Mouse (Mus musculus) midbrain, embryonic 16.5 days (tissue): ENCODE data around the gene Gal3st4. TPM values are rescaled to one million over a fixed set of nuclear protein-coding genes. Genes with fewer than 3 reads are reported as not detected.

Experiments used
- ATAC-seq: fragments of 200-750 bp; cut with Nextera tagmentation; 2 replicates; pipeline ENCODE4 v1.8.0; 2017; ENCODE audit warnings: moderate TSS enrichment
- H3K27ac ChIP-seq: fragments of 300-500 bp; sonication (generic); 2 replicates; pipeline ENCODE4 v1.5.1; 2014; ENCODE audit warnings: mild to moderate bottlenecking, low read length, mixed read lengths
- H3K27me3 ChIP-seq: fragments of 300-500 bp; sonication (generic); 2 replicates; pipeline ENCODE4 v1.6.1; 2014; ENCODE audit warnings: low read depth, low read length, mixed read lengths; ENCODE audit not compliant: control insufficient read depth, insufficient read depth
- H3K36me3 ChIP-seq: fragments of 300-500 bp; sonication (generic); 2 replicates; pipeline ENCODE4 v1.6.1; 2014; ENCODE audit warnings: mild to moderate bottlenecking, low read length, moderate library complexity, mixed read lengths; ENCODE audit not compliant: control insufficient read depth, insufficient read depth
- H3K4me1 ChIP-seq: fragments of 300-500 bp; sonication (generic); 2 replicates; pipeline ENCODE4 v1.6.1; 2014; ENCODE audit warnings: mild to moderate bottlenecking, low read length, mixed read lengths; ENCODE audit not compliant: control insufficient read depth, insufficient read depth
- H3K4me2 ChIP-seq: fragments of 300-500 bp; sonication (generic); 2 replicates; pipeline ENCODE4 v1.6.1; 2014; ENCODE audit warnings: mild to moderate bottlenecking, low read length, mixed read lengths
- H3K4me3 ChIP-seq: fragments of 300-500 bp; sonication (generic); 2 replicates; pipeline ENCODE4 v1.5.1; 2014; ENCODE audit warnings: low read depth, mild to moderate bottlenecking, low read length, moderate library complexity, mixed read lengths
- H3K9ac ChIP-seq: fragments of 300-500 bp; sonication (generic); 2 replicates; pipeline ENCODE4 v1.6.1; 2014; ENCODE audit warnings: low read depth, low read length, mixed read lengths
- H3K9me3 ChIP-seq: fragments of 300-500 bp; sonication (generic); replicated peaks from 2 replicates; pipeline ENCODE4 v1.6.1; 2014; ENCODE audit warnings: mild to moderate bottlenecking, low read length, mixed read lengths; ENCODE audit not compliant: control insufficient read depth, poor library complexity, severe bottlenecking
- WGBS: fragments of 180-500 bp; shearing (Covaris S2); extraction: QIAGEN DNeasy Blood & Tissue Kit; methylation state at CpG from one replicate; pipeline ENCODE4 v1.1.7; 2014; 5-methylcytosine and 5-hydroxymethylcytosine counted together
- polyA plus RNA-seq: library from polyadenylated mRNA; unstranded; fragments of >200 nt; fragmentation: Nextera tagmentation; extraction: Ambion mirVana; gene quantifications from 2 replicates; pipeline ENCODE4 v1.2.1, GENCODE M21; 2015

The Gal3st4 gene
- polyA plus RNA-seq: 1.8 and 2.3 TPM in 2 replicates

- Histone ChIP-seq H3K4me2 (peak within 1 kb of the TSS; percentile 1; the same call in 1 of the 2 replicates), H3K9me3 (no peaks in the 10 kb centered on the region), H3K4me3 (no peak within 1 kb of the TSS), H3K27me3 (no peaks in the 10 kb centered on the region), H3K36me3 (peaks cover 5% of the 10 kb centered on the region), H3K4me1 (peaks cover 33% of the 10 kb centered on the region), H3K9ac (no peak within 1 kb of the TSS), H3K27ac (no peak within 1 kb of the TSS)
- ATAC-seq: no peak
- WGBS: under 1% methylated on average over 12 of the region's 12 CpGs
These were observed at the start of gene Gal3st4 for GRCm38 (mm10) chr5:138272409-138272923. Gal3st4 (minus strand) TSS chr5:138272840.

GRCm38 (mm10) chr5:138312795-138313194 lies 40.2 kb upstream of the Gal3st4 start:
- no peak overlapping the region for H3K4me3 ChIP-seq
- H3K9me3 ChIP-seq: no peaks in the 10 kb centered on the region
- no peak overlapping the region for H3K4me2 ChIP-seq
- ATAC-seq: no peak
- no peak overlapping the region for H3K9ac ChIP-seq
- 0 out of 2 replicates have a peak, but pooled peaks cover 4% of the 10 kb centered on the region for H3K36me3 ChIP-seq
- H3K27ac ChIP-seq: no peak overlapping the region
- 92% methylated on average over 3 of the region's 3 CpGs for WGBS
- no peaks in the 10 kb centered on the region for H3K27me3 ChIP-seq
- H3K4me1 ChIP-seq: no peaks in the 10 kb centered on the region

- Histone ChIP-seq H3K27me3 (no peaks in the 10 kb centered on the region), H3K4me1 (no peaks in the 10 kb centered on the region), H3K27ac (no peak overlapping the region), H3K4me2 (no peak overlapping the region), H3K9me3 (no peaks in the 10 kb centered on the region), H3K9ac (no peak overlapping the region), H3K36me3 (peaks cover 4% of the 10 kb centered on the region; the same call in 1 of the 2 replicates), H3K4me3 (no peak overlapping the region)
- 86% methylated on average over 2 of the region's 2 CpGs for WGBS
- ATAC-seq: no peak
These were observed 27.0 kb upstream of the Gal3st4 start for GRCm38 (mm10) chr5:138299613-138300012.

- Histone ChIP-seq H3K4me1 (no peaks in the 10 kb centered on the region), H3K9ac (no peak overlapping the region), H3K4me3 (no peak overlapping the region), H3K36me3 (peaks cover 2% of the 10 kb centered on the region; the same call in 1 of the 2 replicates), H3K4me2 (no peak overlapping the region), H3K27me3 (no peaks in the 10 kb centered on the region), H3K27ac (no peak overlapping the region), H3K9me3 (no peaks in the 10 kb centered on the region)
- no peak for ATAC-seq
These were observed 21.5 kb upstream of the Gal3st4 start for GRCm38 (mm10) chr5:138294158-138294557.

GRCm38 (mm10) chr5:138291638-138292037 lies 19.0 kb upstream of the Gal3st4 start:
- Histone ChIP-seq H3K9me3 (no peaks in the 10 kb centered on the region), H3K27ac (no peak overlapping the region), H3K4me1 (no peaks in the 10 kb centered on the region), H3K36me3 (no peaks in the 10 kb centered on the region), H3K4me2 (no peak overlapping the region), H3K27me3 (no peaks in the 10 kb centered on the region), H3K9ac (no peak overlapping the region), H3K4me3 (no peak overlapping the region)
- ATAC-seq: no peak
- WGBS: 89% methylated on average over 1 of the region's 1 CpGs

- no peaks in the 10 kb centered on the region for H3K9me3 ChIP-seq
- H3K9ac ChIP-seq: no peak overlapping the region
- ATAC-seq: no peak
- H3K27ac ChIP-seq: no peak overlapping the region
- H3K36me3 ChIP-seq: no peaks in the 10 kb centered on the region
- 80% methylated on average over 3 of the region's 3 CpGs for WGBS
- H3K4me2 ChIP-seq: no peak overlapping the region
- H3K4me1 ChIP-seq: no peaks in the 10 kb centered on the region
- H3K27me3 ChIP-seq: no peaks in the 10 kb centered on the region
- H3K4me3 ChIP-seq: no peak overlapping the region
These were observed 15.2 kb upstream of the Gal3st4 start for GRCm38 (mm10) chr5:138287861-138288260.

GRCm38 (mm10) chr5:138283540-138283939 lies 10.9 kb upstream of the Gal3st4 start:
- Histone ChIP-seq H3K9me3 (no peaks in the 10 kb centered on the region), H3K4me2 (no peak overlapping the region), H3K36me3 (no peaks in the 10 kb centered on the region), H3K27me3 (no peaks in the 10 kb centered on the region), H3K27ac (no peak overlapping the region), H3K9ac (no peak overlapping the region), H3K4me3 (no peak overlapping the region), H3K4me1 (peaks cover 3% of the 10 kb centered on the region)
- ATAC-seq: no peak
- WGBS: 50% methylated on average over 1 of the region's 1 CpGs

- Histone ChIP-seq H3K4me2 (no peak overlapping the region), H3K36me3 (no peaks in the 10 kb centered on the region), H3K4me3 (no peak overlapping the region), H3K9me3 (no peaks in the 10 kb centered on the region), H3K27me3 (no peaks in the 10 kb centered on the region), H3K27ac (no peak overlapping the region), H3K4me1 (peaks cover 21% of the 10 kb centered on the region), H3K9ac (no peak overlapping the region)
- no peak for ATAC-seq
- WGBS: 82% methylated on average over 2 of the region's 2 CpGs
These were observed 9.2 kb upstream of the Gal3st4 start for GRCm38 (mm10) chr5:138281798-138282197.

- Histone ChIP-seq H3K4me1 (peaks cover 30% of the 10 kb centered on the region), H3K27ac (no peak overlapping the region), H3K36me3 (no peaks in the 10 kb centered on the region), H3K9me3 (no peaks in the 10 kb centered on the region), H3K9ac (no peak overlapping the region), H3K4me2 (no peak overlapping the region; the same call in 1 of the 2 replicates), H3K4me3 (peak overlapping the region; percentile 70), H3K27me3 (no peaks in the 10 kb centered on the region)
- ATAC-seq: no peak
- 93% methylated on average over 15 of the region's 15 CpGs for WGBS
These were observed 8.2 kb upstream of the Gal3st4 start for GRCm38 (mm10) chr5:138280829-138281228.
